32 mouse cellular contexts compared by ENCODE assay signal in genomic region chr10:50886305-50886704, GRCm38 (mm10). TPM values are rescaled to one million over a fixed set of nuclear protein-coding genes. Genes with fewer than 3 reads are reported as not detected.
"Had no signal": no experiment of that assay in that cellular context is flagged by ENCODE, and none has a peak within 500 bp of the region (broad histone marks: within the 10 kb centered on the region; RNA-seq: fewer than 3 reads in every experiment).

No protein-coding gene starts in this region.

- H3K4me2 ChIP-seq: embryonic facial prominence, embryonic 12.5 days; embryonic facial prominence, embryonic 13.5 days; embryonic facial prominence, embryonic 15.5 days; forebrain, embryonic 12.5 days; forebrain, embryonic 13.5 days had no signal

- H3K4me3 ChIP-seq: embryonic facial prominence, embryonic 10.5 days; embryonic facial prominence, embryonic 12.5 days; embryonic facial prominence, embryonic 13.5 days; embryonic facial prominence, embryonic 15.5 days; erythroblast, embryonic 14.5 days; forebrain, embryonic 10.5 days; forebrain, embryonic 12.5 days; forebrain, embryonic 13.5 days; gastrocnemius, adult 2 months; heart, adult 2 months had no signal

- DNase-seq: cerebellum, adult 2 months; cerebellum, adult 8-10 months; cerebellum, adult 9-10 months; cerebellum, adult 9-11 months; cerebellum, postnatal 10 days; cerebellum, postnatal 14 days; cerebellum, postnatal 25 days; cerebellum, postnatal 36 days; embryo, embryonic 11 days; gastrocnemius, adult 2 months; gastrocnemius, postnatal 10 days; gastrocnemius, postnatal 14 days; gastrocnemius, postnatal 25 days; gastrocnemius, postnatal 36 days; heart, adult 11 months; heart, adult 18-20 months; heart, adult 2 months had no signal

- H3K9ac ChIP-seq: embryonic facial prominence, embryonic 12.5 days; embryonic facial prominence, embryonic 13.5 days; embryonic facial prominence, embryonic 15.5 days; forebrain, embryonic 12.5 days; forebrain, embryonic 13.5 days had no signal

- H3K9me3 ChIP-seq: embryonic facial prominence, embryonic 10.5 days; embryonic facial prominence, embryonic 12.5 days; embryonic facial prominence, embryonic 13.5 days; embryonic facial prominence, embryonic 15.5 days; forebrain, embryonic 10.5 days; forebrain, embryonic 12.5 days; forebrain, embryonic 13.5 days had no signal

- H3K4me1 ChIP-seq: embryonic facial prominence, embryonic 10.5 days; embryonic facial prominence, embryonic 12.5 days; embryonic facial prominence, embryonic 13.5 days; embryonic facial prominence, embryonic 15.5 days; forebrain, embryonic 10.5 days; forebrain, embryonic 12.5 days; forebrain, embryonic 13.5 days had no signal

- H3K27ac ChIP-seq: embryonic facial prominence, embryonic 10.5 days; embryonic facial prominence, embryonic 12.5 days; embryonic facial prominence, embryonic 13.5 days; embryonic facial prominence, embryonic 15.5 days; forebrain, embryonic 10.5 days; forebrain, embryonic 12.5 days; forebrain, embryonic 13.5 days; gastrocnemius, adult 2 months; heart, adult 2 months had no signal

- ATAC-seq: forebrain, embryonic 13.5 days; forebrain, embryonic 14.5 days; forebrain, embryonic 16.5 days had no signal

- H3K36me3 ChIP-seq: embryonic facial prominence, embryonic 10.5 days; embryonic facial prominence, embryonic 12.5 days; embryonic facial prominence, embryonic 13.5 days; embryonic facial prominence, embryonic 15.5 days; forebrain, embryonic 10.5 days; forebrain, embryonic 12.5 days had no signal

RNA-seq across cellular contexts. Expression of gene Sim1, which starts 8.2 kb away (rescaled TPM):
- total RNA-seq: common myeloid progenitor, adult 5-6 weeks; granulocyte monocyte progenitor cell, adult 5-6 weeks; heart, adult 18-20 months; heart, adult 2 months; heart, adult 8-10 months had no signal
- polyA plus RNA-seq: cerebellum, adult 2 months; cortical plate, adult 2 months; erythroblast, embryonic 14.5 days; frontal cortex, adult 2 months; heart, adult 2 months had no signal
